Mouse (Mus musculus) ovary, postnatal 10 days (tissue): ENCODE measurements around the gene Zyx.

Source experiments
- DNase-seq: peaks from one replicate; pipeline ENCODE4 v3.0.0; 2022; ENCODE audit warnings: low spot score

Gene Zyx

GRCm38 (mm10) chr6:42350968-42351775 is 1.7 kb downstream of the Zyx start:
- no peak for DNase-seq

GRCm38 (mm10) chr6:42351776-42352485 is 2.5 kb downstream of the Zyx start:
- DNase-seq = no peak

- DNase-seq = no peak
Measured at GRCm38 (mm10) chr6:42352486-42352846, 3.0 kb downstream of the Zyx start.

GRCm38 (mm10) chr6:42353180-42353579 is 3.8 kb downstream of the Zyx start:
- DNase-seq = no peak

GRCm38 (mm10) chr6:42354076-42355019 is 4.9 kb downstream of the Zyx start:
- no peak for DNase-seq

GRCm38 (mm10) chr6:42355366-42355765 is 5.9 kb downstream of the Zyx start:
- DNase-seq = no peak

GRCm38 (mm10) chr6:42355794-42356600 is 6.6 kb downstream of the Zyx start:
- DNase-seq = no peak

- no peak for DNase-seq
Measured at GRCm38 (mm10) chr6:42356913-42357312, 7.5 kb downstream of the Zyx start.

GRCm38 (mm10) chr6:42357901-42358300 is 8.5 kb downstream of the Zyx start:
- peak; percentile 1 for DNase-seq

- peak; percentile 0 for DNase-seq
Measured at GRCm38 (mm10) chr6:42358901-42359300, 9.5 kb downstream of the Zyx start.

- DNase-seq = peak; percentile 2
Measured at GRCm38 (mm10) chr6:42359364-42360147, 10.1 kb downstream of the Zyx start.

GRCm38 (mm10) chr6:42360231-42360840 is 10.9 kb downstream of the Zyx start:
- peak; percentile 0 for DNase-seq

GRCm38 (mm10) chr6:42361041-42361895 is 11.8 kb downstream of the Zyx start:
- peak; percentile 0 for DNase-seq

GRCm38 (mm10) chr6:42362074-42362473 is 12.6 kb downstream of the Zyx start:
- DNase-seq = no peak

- peak; percentile 0 for DNase-seq
Measured at GRCm38 (mm10) chr6:42362497-42362896, 13.1 kb downstream of the Zyx start.

- DNase-seq = peak; percentile 1
Measured at GRCm38 (mm10) chr6:42362974-42363373, 13.5 kb downstream of the Zyx start.

- DNase-seq = no peak
Measured at GRCm38 (mm10) chr6:42364066-42364465, 14.6 kb downstream of the Zyx start.

- DNase-seq = no peak
Measured at GRCm38 (mm10) chr6:42364607-42365006, 15.2 kb downstream of the Zyx start.

- no peak for DNase-seq
Measured at GRCm38 (mm10) chr6:42365215-42365614, 15.8 kb downstream of the Zyx start.
